Mouse (Mus musculus) brain, adult 2 months (tissue): ENCODE measurements around the gene Wdr20.
"Not testable (repeated sequence)": the region's sequence is repeated elsewhere in the genome, so short reads cannot be mapped to it uniquely, and the experiment has no call there.

Experiments used
- DNase-seq: peaks from one replicate; pipeline ENCODE4 v3.0.0; 2011; ENCODE audit warnings: low read depth, low spot score

Wdr20 gene

GRCm38 (mm10) chr12:110713784-110714183 is 24.0 kb upstream of the Wdr20 start:
- DNase-seq, result no peak

GRCm38 (mm10) chr12:110714215-110714614 is 23.5 kb upstream of the Wdr20 start:
- no peak for DNase-seq

- no peak for DNase-seq
Observed at GRCm38 (mm10) chr12:110716004-110716403, 21.7 kb upstream of the Wdr20 start.

GRCm38 (mm10) chr12:110725051-110725450 is 12.7 kb upstream of the Wdr20 start:
- DNase-seq, result no peak

DNA sequence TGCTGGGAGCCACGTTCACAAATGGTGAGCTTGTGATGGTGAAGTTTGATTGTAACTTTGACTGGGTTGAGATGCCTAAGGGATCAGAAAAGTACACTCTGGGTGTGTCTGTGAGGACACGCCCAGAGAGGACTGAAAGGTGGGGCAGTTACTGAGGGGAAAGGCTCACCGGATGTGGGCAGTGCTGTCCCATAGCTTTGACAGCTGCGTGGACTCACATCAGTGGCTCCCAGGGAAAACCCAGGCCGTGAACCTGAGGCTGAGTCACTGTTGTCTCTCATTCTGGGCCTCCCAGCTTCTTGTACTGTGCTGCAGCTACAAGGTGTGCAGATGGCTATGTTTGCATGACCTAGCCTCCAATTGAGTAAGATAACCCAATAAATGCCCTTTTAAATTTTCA is 12.3 kb upstream of the Wdr20 start:
- no peak for DNase-seq

DNA sequence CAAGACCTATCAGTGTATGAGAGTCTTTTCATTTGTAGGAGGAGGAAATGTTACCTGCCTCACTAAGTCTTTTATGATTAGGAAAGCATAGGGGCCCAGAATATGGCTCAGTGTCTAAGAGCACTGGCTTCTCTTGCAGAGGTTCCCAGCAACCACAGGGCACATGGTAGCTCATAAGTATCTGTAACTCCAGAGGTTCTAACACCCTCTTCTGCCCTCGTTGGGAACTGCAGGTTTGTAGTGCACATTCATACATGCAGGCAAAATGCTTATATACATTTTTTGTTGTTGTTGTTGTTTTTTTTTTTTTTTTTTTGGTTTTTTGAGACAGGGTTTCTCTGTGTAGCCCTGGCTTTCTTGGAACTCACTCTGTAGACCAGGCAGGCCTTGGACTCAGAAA is 11.3 kb upstream of the Wdr20 start:
- no peak for DNase-seq

GRCm38 (mm10) chr12:110733254-110733653 is 4.5 kb upstream of the Wdr20 start:
- DNase-seq, result not testable (repeated sequence)

GRCm38 (mm10) chr12:110736641-110737040 is 1.1 kb upstream of the Wdr20 start:
- peak; percentile 20 for DNase-seq

DNA sequence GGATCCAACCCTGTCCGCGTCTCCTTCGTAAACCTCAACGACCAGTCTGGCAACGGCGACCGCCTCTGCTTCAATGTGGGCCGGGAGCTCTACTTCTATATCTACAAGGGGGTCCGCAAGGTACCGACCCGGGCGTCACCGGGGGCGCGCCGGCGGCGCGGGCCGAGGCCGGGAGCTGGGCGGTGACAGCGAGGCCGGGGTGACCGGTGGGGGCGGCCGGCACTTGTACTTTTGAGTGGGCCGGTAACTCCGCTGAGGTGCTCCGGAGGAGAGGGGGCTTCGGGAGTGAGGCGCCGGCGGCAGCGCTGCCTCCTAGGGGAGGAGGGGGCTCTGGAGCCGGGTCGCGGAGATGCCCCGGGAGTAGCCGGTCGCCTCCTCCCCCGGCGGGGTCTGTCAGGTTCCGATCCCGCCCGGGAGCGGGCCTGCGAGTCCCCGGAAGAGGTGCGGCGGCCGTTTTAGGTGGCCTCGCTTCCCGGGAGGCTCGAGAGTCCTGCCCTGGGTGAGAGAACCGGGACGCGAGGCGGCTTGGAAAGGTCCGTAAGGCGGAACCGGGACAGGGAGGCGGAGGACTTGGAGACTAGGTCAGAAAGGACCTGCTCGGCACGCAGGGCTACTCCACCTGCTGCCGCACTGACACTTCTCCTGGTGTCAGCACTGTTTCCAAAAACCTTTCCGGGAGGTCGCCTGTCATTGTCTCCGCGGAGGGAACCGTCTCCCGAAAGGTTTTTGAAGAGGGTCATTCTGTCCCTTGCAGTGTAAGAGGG is 596 bp downstream of the Wdr20 start:
- DNase-seq, result peak; percentile 37

- no peak for DNase-seq
Observed at GRCm38 (mm10) chr12:110750770-110751439, 13.2 kb downstream of the Wdr20 start.

GRCm38 (mm10) chr12:110752703-110753102 is 15.0 kb downstream of the Wdr20 start:
- no peak for DNase-seq

DNA sequence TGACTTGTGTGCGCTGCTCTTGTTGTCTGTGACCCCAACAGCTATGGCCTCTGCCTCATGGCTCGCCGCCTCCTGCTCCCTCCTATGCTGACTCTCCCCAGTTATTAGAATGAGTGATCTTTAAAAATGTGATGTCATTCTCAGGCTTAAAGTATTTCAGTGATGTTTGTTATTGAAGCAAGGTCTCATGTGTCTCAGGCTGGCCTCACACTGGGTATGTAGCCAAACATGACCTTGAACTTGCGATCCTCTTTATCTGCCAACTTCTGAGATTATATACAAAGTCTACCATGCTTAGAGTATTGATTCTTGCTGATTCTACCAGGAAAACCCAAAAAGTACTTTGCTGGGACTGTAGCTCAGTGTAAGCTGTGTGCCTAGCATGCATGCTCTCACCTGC is 16.2 kb downstream of the Wdr20 start:
- no peak for DNase-seq

DNA sequence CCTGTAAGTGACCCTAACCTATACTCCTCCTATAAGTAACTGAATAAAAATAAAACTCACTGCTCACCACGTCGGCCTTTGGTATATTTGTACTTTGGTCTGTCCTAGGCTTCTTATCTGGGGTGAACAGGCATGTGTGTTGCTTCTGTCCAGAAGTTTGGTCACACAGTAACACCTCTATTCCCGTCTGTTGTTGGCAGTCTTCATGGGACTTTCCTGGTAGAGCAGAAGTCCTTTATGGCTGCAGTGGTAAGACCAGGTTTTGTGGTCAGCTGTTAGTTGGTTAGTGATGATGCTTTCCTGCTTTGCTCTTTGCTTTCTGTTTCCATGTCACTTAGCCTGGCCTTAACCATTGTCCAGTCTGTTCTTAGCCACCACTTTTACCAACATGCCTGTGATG is 19.4 kb downstream of the Wdr20 start:
- no peak for DNase-seq

GRCm38 (mm10) chr12:110758932-110759331 is 21.2 kb downstream of the Wdr20 start:
- no peak for DNase-seq

DNA sequence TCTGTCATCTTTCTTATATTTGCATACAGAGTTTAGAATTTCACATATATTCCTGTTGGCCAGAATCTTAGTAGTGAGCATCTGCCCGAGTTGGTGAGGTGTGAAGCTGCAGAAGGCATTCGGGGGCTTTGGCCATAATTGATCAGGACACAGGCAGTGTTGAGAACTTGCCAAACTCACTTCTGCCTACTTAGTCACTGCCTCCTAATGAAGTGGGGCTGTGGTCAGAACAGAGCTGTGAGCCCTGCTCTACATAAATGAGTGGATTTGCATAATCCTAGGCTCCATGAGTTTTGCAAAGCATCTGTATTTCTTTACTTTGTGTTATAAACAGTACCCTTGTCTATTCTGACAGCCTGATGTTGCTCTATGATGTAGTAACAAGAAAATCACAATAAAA is 24.6 kb downstream of the Wdr20 start:
- DNase-seq, result no peak

GRCm38 (mm10) chr12:110764531-110764930 is 26.8 kb downstream of the Wdr20 start:
- no peak for DNase-seq

GRCm38 (mm10) chr12:110768562-110768961 is 30.8 kb downstream of the Wdr20 start:
- DNase-seq, result no peak

DNA sequence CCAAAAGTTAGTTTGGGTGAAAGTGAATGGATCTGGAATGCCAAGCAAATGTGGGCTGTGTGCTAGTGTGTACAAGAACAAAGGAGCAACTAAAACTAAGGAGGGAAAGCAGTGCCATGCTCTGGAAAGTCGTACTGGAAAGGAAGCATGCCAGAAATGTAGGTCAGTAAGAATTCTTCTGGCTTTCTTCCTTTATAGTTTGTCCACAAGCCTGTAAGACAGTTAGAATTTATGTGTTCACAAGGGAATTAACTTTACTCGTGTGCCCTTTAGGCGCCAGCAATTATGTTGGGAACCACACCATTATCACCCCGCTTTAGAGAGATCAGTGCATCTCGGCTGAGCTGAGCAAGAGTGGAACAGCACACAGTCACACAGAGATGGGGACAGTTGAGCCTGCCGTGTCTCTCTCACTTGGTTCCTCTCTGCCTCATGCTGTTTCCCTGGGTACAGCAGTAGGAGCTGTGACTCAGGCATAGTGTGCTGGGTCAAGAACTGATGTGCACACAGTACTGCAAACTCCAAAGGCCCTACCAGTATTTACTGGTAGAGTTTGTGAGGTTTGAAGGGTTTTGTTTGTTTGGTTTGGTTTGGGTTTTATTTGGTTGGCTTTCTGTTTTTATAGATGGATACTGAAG is 32.0 kb downstream of the Wdr20 start:
- DNase-seq, result peak; percentile 69

- DNase-seq, result peak; percentile 81
Observed at GRCm38 (mm10) chr12:110770479-110771247, 32.9 kb downstream of the Wdr20 start.

DNA sequence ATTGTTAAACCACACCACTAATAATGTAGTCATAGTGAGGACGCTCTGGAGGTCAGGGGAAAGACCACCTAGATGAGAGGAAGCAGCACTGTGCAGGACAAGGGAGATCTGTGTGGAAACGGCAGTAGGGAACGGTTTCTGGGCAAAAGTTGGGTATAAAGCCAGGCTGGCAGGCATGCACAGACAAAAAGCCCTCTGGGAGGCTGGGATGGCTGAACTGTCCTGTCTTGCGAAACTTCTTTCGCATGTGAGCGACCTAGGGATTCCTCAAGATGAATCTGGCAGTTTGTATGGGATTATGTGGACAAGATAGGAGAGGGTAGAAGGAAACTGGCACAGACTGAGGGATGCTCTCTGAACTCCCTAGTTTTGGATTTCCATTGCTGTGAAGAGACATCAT is 34.2 kb downstream of the Wdr20 start:
- DNase-seq, result no peak

DNA sequence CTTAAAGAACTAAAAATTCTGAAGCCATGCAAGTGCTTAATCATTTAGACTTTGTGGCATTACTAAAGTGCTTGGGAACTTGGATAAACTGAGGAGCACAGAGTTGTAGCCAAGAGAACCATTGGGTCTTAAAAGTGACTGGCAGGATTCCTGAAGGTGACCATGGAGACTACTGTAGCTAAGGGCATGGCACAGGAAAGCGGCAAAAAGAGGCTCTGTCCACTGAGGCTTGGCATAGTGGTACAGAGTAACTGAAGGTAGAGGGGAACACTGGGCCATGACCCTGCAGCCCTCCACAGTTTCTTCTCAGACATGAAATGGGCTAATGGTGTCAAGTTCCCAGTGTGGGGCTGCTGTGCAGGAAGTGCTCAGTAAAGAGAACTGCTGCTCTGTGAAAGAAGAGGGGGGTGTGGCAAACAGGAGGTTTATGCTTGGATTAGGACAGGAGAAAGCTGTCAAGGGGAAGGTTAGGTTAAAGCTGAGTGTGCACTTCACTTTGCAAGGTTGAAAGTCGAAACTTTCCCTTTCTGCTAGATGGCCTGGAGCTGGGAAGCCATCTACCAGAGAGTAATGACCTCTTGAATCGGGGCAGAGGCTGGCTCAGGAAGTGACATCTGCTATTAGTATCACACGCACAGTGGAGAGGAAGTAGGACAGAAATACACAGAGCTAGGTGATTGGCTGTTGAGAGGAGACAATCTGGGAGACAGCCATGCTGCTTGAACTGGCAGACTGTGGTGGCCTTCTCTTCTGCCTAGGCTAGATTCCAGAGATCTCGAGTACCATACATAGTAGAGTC is 38.1 kb downstream of the Wdr20 start:
- DNase-seq, result peak; percentile 34
